Mouse (Mus musculus) liver, embryonic 14.5 days (tissue): ENCODE measurements at regions not wholly inside any gene's neighbourhood (a gene's known extent, or its start where the extent isn't known, plus 50 kb on each side); places are given as distances from the start of the nearest gene placed in this dataset.

Source experiments
- CTCF ChIP-seq: IDR thresholded peaks from 2 replicates; pipeline ENCODE4 v1.5.1; 2016; ENCODE audit warnings: antibody characterized with exemption, low read depth, control low read depth
- EP300 ChIP-seq: IDR thresholded peaks from 2 replicates; pipeline ENCODE4 v1.6.1; 2016; ENCODE audit warnings: antibody characterized with exemption, low read depth

DNA sequence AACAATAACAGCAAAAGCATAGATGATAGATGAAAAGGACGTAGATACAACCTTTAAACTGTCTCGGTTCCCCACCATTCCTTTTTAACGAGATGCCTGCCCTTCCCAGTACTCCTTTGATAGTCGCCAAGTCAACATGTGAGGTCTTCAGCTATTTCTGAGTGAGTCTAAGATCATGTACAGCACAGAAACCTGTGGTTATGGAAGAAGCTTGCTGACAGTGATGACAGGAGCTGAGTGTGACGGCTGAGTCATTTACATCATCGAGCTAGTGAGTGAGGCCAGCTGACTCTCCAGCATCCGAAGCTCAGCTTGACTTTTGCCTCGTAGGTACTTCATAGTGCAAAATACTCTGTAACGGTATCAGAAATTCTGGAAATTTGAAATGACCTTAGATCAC, 160.1 kb upstream of the Mast4 start:
- no peak for TF ChIP-seq CTCF
- TF ChIP-seq EP300: no peak
